Mouse (Mus musculus): ENCODE data around the gene Lmod3. TPM values are rescaled to one million over a fixed set of nuclear protein-coding genes. Genes with fewer than 3 reads are reported as not detected.

Gene Lmod3
- total and polyA plus RNA-seq, 2 experiments from 2014 or later, result 6.4 to 34.5 TPM

DNA sequence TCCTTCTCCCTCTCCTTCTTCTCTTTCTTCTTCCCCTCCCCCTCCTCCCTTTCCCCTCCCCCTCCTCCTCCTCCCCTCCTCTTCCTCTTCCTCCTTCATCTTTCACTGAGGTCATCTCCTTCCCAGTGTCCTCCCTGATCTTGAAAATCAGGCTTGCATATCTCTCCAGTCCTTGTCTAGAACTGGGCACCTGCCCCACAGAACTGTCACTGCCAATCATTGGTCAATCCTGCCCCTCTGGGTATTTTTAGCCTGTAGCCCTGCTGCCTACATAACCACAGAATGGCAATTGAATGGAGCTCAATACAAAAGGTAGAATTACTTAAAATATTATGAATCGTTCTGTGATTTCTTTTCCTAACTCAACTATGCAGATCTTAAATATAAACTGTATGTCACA lies 5.9 kb upstream of the Lmod3 start:
- H3K4me3 ChIP-seq (ENCODE audit: low read depth, low read length), result no peak overlapping the region
- TF ChIP-seq EP300 (IDR thresholded peaks at IDR 0.05; ENCODE audit: low read depth) (no peak), CTCF (IDR thresholded peaks at IDR 0.05; ENCODE audit: low read depth) (no peak)
- H3K9ac ChIP-seq (replicated peaks; ENCODE audit: low read depth, low read length), result no peak overlapping the region
- DNase-seq (ENCODE audit: low spot score) (no peak), ATAC-seq (ENCODE audit: insufficient read depth, low read depth) (no peak)
- H3K4me1 ChIP-seq (ENCODE audit: control insufficient read depth, insufficient read depth), result no peaks in the 10 kb centered on the region
- WGBS, result 64% methylated on average over 1 of the region's 1 CpGs
- H3K27me3 ChIP-seq (ENCODE audit: control insufficient read depth, insufficient read depth, low read length), result no peaks in the 10 kb centered on the region
- no peak overlapping the region for H3K27ac ChIP-seq (ENCODE audit: low read depth)
- H3K4me2 ChIP-seq (ENCODE audit: low read depth, low read length), result no peak overlapping the region
- no peaks in the 10 kb centered on the region for H3K36me3 ChIP-seq (replicated peaks; ENCODE audit: control insufficient read depth, insufficient read depth, low read length)
- H3K9me3 ChIP-seq (replicated peaks; ENCODE audit: control insufficient read depth, low read length), result no peaks in the 10 kb centered on the region

DNA sequence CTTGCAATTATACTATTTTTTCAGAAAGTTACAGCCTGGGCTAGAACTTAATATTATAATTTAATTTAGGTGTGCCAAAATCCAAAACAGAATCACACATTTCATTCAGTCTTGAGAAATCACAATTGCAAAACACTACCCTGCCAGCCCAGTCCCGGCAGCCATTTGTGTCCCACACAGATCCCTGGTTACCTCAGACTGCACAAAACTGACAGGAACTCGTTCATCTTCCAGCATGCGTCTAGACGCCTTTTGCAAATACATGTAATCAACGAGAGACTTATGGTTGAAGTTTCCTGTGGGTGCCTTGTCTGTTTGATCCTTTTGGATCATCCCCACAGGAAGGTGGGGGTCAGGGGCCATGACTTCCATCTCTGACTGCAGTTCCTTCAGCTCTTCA lies 473 bp downstream of the Lmod3 start:
- H3K36me3 ChIP-seq (replicated peaks; ENCODE audit: control insufficient read depth, insufficient read depth, low read length), result peaks cover 10% of the 10 kb centered on the region
- ATAC-seq (ENCODE audit: insufficient read depth, low read depth) (no peak), DNase-seq (ENCODE audit: low spot score) (no peak)
- peak overlapping the region; percentile 66 for H3K9ac ChIP-seq (replicated peaks; ENCODE audit: low read depth, low read length)
- peak overlapping the region; percentile 42 for H3K4me3 ChIP-seq (ENCODE audit: low read depth, low read length)
- no peaks in the 10 kb centered on the region for H3K4me1 ChIP-seq (ENCODE audit: control insufficient read depth, insufficient read depth)
- no peak for TF ChIP-seq EP300 (IDR thresholded peaks at IDR 0.05; ENCODE audit: low read depth)
- TF ChIP-seq CTCF (IDR thresholded peaks at IDR 0.05; ENCODE audit: low read depth), result no peak
- peak overlapping the region; percentile 98 for H3K27ac ChIP-seq (ENCODE audit: low read depth)
- 16% methylated on average over 5 of the region's 5 CpGs for WGBS
- H3K4me2 ChIP-seq (ENCODE audit: low read depth, low read length), result peak overlapping the region; percentile 60
- no peaks in the 10 kb centered on the region for H3K27me3 ChIP-seq (ENCODE audit: control insufficient read depth, insufficient read depth, low read length)
- no peaks in the 10 kb centered on the region for H3K9me3 ChIP-seq (replicated peaks; ENCODE audit: control insufficient read depth, low read length)

DNA sequence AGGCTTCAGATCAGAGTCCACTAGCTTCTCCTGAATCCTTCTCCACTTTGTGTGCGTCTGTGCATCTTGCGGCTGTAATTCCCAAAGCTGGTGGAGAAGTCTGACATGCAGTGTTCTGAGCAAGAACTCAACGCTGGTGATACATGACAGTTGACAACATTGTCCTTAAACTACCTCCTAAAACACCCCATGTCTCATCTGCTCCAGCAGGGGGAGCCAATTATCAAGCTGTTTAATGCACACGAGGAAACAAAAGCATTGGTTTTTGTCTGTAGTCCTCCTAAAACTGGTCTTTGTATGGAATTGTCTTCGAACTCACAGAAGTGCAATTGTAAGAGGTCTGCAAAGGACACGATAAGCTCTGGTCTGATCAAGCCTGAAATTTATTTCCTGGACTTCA lies 1.6 kb downstream of the Lmod3 start:
- TF ChIP-seq EP300 (IDR thresholded peaks at IDR 0.05; ENCODE audit: low read depth), result no peak
- peak; percentile 94 for TF ChIP-seq CTCF (IDR thresholded peaks at IDR 0.05; ENCODE audit: low read depth)
- peaks cover 13% of the 10 kb centered on the region for H3K36me3 ChIP-seq (replicated peaks; ENCODE audit: control insufficient read depth, insufficient read depth, low read length)
- ATAC-seq (ENCODE audit: insufficient read depth, low read depth), result peak; percentile 26; the same call in 1 of the 2 replicates
- H3K27me3 ChIP-seq (ENCODE audit: control insufficient read depth, insufficient read depth, low read length), result no peaks in the 10 kb centered on the region
- peak overlapping the region; percentile 42 for H3K4me3 ChIP-seq (ENCODE audit: low read depth, low read length)
- H3K9ac ChIP-seq (replicated peaks; ENCODE audit: low read depth, low read length), result 0 out of 2 replicates have a peak overlapping the region, but pooled peaks have one; percentile 66
- peak overlapping the region; percentile 37; the same call in 1 of the 2 replicates for H3K27ac ChIP-seq (ENCODE audit: low read depth)
- H3K4me2 ChIP-seq (ENCODE audit: low read depth, low read length), result peak overlapping the region; percentile 60
- 19% methylated on average over 6 of the region's 6 CpGs for WGBS
- H3K9me3 ChIP-seq (replicated peaks; ENCODE audit: control insufficient read depth, low read length), result no peaks in the 10 kb centered on the region
- H3K4me1 ChIP-seq (ENCODE audit: control insufficient read depth, insufficient read depth), result no peaks in the 10 kb centered on the region
- DNase-seq (ENCODE audit: low spot score), result peak; percentile 80

- Histone ChIP-seq H3K27ac (ENCODE audit: low read depth) (no peak overlapping the region), H3K9ac (replicated peaks; ENCODE audit: low read depth, low read length) (no peak overlapping the region), H3K4me1 (ENCODE audit: control insufficient read depth, insufficient read depth) (no peaks in the 10 kb centered on the region), H3K9me3 (replicated peaks; ENCODE audit: control insufficient read depth, low read length) (no peaks in the 10 kb centered on the region), H3K36me3 (replicated peaks; ENCODE audit: control insufficient read depth, insufficient read depth, low read length) (peaks cover 17% of the 10 kb centered on the region), H3K27me3 (ENCODE audit: control insufficient read depth, insufficient read depth, low read length) (no peaks in the 10 kb centered on the region), H3K4me2 (ENCODE audit: low read depth, low read length) (no peak overlapping the region), H3K4me3 (ENCODE audit: low read depth, low read length) (no peak overlapping the region)
- no peak for DNase-seq (ENCODE audit: low spot score)
- TF ChIP-seq EP300 (IDR thresholded peaks at IDR 0.05; ENCODE audit: low read depth) (no peak), CTCF (IDR thresholded peaks at IDR 0.05; ENCODE audit: low read depth) (no peak)
- no peak for ATAC-seq (ENCODE audit: insufficient read depth, low read depth)
Measured at GRCm38 (mm10) chr6:97245200-97245599, 7.4 kb downstream of the Lmod3 start.

DNA sequence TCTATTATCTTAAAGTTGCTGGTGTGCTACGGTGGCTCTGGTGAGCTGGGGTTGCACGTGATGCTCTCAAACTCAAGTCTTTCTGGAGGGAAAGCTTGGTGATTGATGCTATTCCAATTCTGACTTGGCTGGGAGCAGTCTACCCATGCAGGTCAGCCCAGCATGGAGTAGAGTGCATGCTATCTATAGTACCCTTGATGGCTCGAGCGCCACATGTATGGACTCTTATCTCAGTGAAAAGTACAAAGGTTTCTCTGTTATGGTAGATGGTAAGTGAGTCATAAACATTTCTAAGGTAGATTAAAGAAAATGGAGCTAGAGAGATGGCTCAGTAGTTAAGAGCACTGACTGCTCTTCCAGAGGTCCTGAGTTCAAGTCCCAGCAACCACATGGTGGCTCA lies 10.0 kb downstream of the Lmod3 start:
- TF ChIP-seq CTCF (IDR thresholded peaks at IDR 0.05; ENCODE audit: low read depth), result no peak
- TF ChIP-seq EP300 (IDR thresholded peaks at IDR 0.05; ENCODE audit: low read depth), result no peak
- Histone ChIP-seq H3K4me3 (ENCODE audit: low read depth, low read length) (no peak overlapping the region), H3K4me1 (ENCODE audit: control insufficient read depth, insufficient read depth) (no peaks in the 10 kb centered on the region), H3K4me2 (ENCODE audit: low read depth, low read length) (no peak overlapping the region), H3K27ac (ENCODE audit: low read depth) (no peak overlapping the region), H3K36me3 (replicated peaks; ENCODE audit: control insufficient read depth, insufficient read depth, low read length) (peaks cover 29% of the 10 kb centered on the region), H3K27me3 (ENCODE audit: control insufficient read depth, insufficient read depth, low read length) (no peaks in the 10 kb centered on the region), H3K9ac (replicated peaks; ENCODE audit: low read depth, low read length) (no peak overlapping the region), H3K9me3 (replicated peaks; ENCODE audit: control insufficient read depth, low read length) (no peaks in the 10 kb centered on the region)
- no peak for ATAC-seq (ENCODE audit: insufficient read depth, low read depth)
- WGBS, result 70% methylated on average over 4 of the region's 4 CpGs
- DNase-seq (ENCODE audit: low spot score), result no peak

DNA sequence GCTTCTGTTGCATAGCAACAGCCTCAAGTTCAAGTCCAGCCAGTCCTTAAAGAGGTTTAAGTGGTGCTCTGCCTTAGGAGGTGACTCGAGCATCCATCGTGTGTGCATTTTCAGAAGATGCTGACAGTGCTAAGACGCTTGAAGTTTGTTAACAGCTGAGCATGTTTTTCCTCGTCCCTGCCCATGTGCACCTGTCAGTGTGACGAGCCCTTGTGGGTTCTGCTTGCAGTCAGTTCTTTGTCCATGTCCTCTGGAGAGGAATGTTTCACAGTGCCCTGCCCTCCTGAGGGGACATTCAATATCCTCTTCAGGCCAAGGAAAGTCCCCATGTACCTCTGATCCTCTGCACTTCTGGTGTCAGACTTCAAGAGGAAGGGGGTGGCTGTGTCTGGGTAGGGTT lies 12.5 kb downstream of the Lmod3 start:
- Histone ChIP-seq H3K4me2 (ENCODE audit: low read depth, low read length) (no peak overlapping the region), H3K27ac (ENCODE audit: low read depth) (no peak overlapping the region), H3K9me3 (replicated peaks; ENCODE audit: control insufficient read depth, low read length) (no peaks in the 10 kb centered on the region), H3K36me3 (replicated peaks; ENCODE audit: control insufficient read depth, insufficient read depth, low read length) (peaks cover 23% of the 10 kb centered on the region), H3K4me1 (ENCODE audit: control insufficient read depth, insufficient read depth) (no peaks in the 10 kb centered on the region), H3K4me3 (ENCODE audit: low read depth, low read length) (no peak overlapping the region), H3K9ac (replicated peaks; ENCODE audit: low read depth, low read length) (no peak overlapping the region), H3K27me3 (ENCODE audit: control insufficient read depth, insufficient read depth, low read length) (no peaks in the 10 kb centered on the region)
- WGBS, result 85% methylated on average over 5 of the region's 5 CpGs
- DNase-seq (ENCODE audit: low spot score) (no peak), ATAC-seq (ENCODE audit: insufficient read depth, low read depth) (no peak)
- TF ChIP-seq EP300 (IDR thresholded peaks at IDR 0.05; ENCODE audit: low read depth) (no peak), CTCF (IDR thresholded peaks at IDR 0.05; ENCODE audit: low read depth) (no peak)

Data from heart, postnatal 0 days (tissue).